Mouse (Mus musculus): ENCODE measurements around the gene Gramd1a. TPM values are rescaled to one million over a fixed set of nuclear protein-coding genes. Genes with fewer than 3 reads are reported as not detected.
A peak's percentile ranks its signal among the peaks of the same experiment; 100 is the strongest.

Gramd1a gene
- polyA plus RNA-seq, 1 experiment from 2014 or later: 57.9 TPM

DNA sequence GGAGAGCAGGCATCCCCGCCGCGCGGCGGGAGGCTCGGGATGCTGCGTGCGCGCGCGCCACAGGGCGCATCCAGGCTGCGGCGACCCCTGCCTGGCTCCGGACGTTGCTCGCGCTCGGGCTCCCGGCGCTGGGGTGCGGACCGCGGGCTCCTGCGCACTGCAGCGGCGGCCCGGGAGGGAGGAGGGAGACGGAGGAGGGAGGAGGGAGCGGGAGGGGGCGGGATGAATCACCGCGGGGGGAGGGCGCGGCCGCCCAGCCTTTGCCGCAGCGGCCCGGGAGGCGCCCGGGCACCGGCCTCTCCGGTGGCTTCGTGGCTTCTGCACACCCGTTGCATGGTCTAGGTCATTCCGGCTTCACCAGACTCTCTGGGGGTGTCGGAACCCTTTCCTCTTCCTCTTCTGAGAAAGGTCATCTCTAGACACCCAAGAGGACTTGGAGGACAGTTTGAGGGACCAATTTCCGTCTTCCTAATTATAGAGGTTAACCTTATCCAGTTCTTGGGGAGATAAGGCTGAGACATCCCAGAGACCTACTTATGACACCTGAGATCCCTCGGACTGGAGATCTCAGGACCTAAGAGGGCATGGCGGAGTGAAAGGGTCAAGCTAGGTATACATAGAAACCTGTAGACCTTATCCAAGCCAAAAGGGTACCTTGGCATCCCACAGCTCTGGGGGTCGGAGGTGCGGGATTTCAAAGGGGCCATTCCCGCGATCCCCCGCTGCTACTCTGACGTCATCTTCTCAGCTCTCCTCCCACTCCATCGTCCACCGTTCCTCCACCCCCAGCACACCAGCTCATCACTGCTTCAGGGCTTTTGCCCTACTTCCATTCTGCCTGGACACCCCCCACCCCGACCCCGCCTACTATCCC lies 28.6 kb downstream of the Gramd1a start, which contains the start of gene Scn1b:
Scn1b (minus strand) TSS at position 153 of the 874 bp plus-strand sequence.
- WGBS: under 1% methylated on average over 58 of the region's 60 CpGs
- Histone ChIP-seq H3K27ac (ENCODE audit: low read length) (no peak within 1 kb of the TSS), H3K9ac (ENCODE audit: low read length) (peak within 1 kb of the TSS; percentile 80), H3K27me3 (ENCODE audit: control insufficient read depth, insufficient read depth, low read length) (peaks cover 19% of the 10 kb centered on the region), H3K9me3 (replicated peaks; ENCODE audit: control insufficient read depth, low read length) (no peaks in the 10 kb centered on the region), H3K4me2 (ENCODE audit: low read depth, low read length) (peak within 1 kb of the TSS; percentile 99), H3K4me1 (ENCODE audit: control insufficient read depth, insufficient read depth, low read length) (peaks cover 5% of the 10 kb centered on the region; the same call in 1 of the 2 replicates), H3K36me3 (ENCODE audit: control insufficient read depth, insufficient read depth, low read length) (peaks cover 11% of the 10 kb centered on the region), H3K4me3 (replicated peaks; ENCODE audit: low read length) (peak within 1 kb of the TSS; percentile 64)
- peak; percentile 57; the same call in 1 of the 2 replicates for ATAC-seq (ENCODE audit: insufficient read depth, low FRiP score)

GRCm38 (mm10) chr7:31126211-31126751 lies 29.4 kb downstream of the Gramd1a start:
- no peak for ATAC-seq (ENCODE audit: insufficient read depth, low FRiP score)
- Histone ChIP-seq H3K9ac (ENCODE audit: low read length) (peak overlapping the region; percentile 80), H3K4me1 (ENCODE audit: control insufficient read depth, insufficient read depth, low read length) (peaks cover 5% of the 10 kb centered on the region; the same call in 1 of the 2 replicates), H3K9me3 (replicated peaks; ENCODE audit: control insufficient read depth, low read length) (no peaks in the 10 kb centered on the region), H3K36me3 (ENCODE audit: control insufficient read depth, insufficient read depth, low read length) (peaks cover 10% of the 10 kb centered on the region), H3K27me3 (ENCODE audit: control insufficient read depth, insufficient read depth, low read length) (peaks cover 19% of the 10 kb centered on the region), H3K4me2 (ENCODE audit: low read depth, low read length) (peak overlapping the region; percentile 99), H3K27ac (ENCODE audit: low read length) (no peak overlapping the region), H3K4me3 (replicated peaks; ENCODE audit: low read length) (peak overlapping the region; percentile 64)
- 1% methylated on average over 53 of the region's 53 CpGs for WGBS

- Histone ChIP-seq H3K4me3 (replicated peaks; ENCODE audit: low read length) (no peak overlapping the region), H3K36me3 (ENCODE audit: control insufficient read depth, insufficient read depth, low read length) (peaks cover 1% of the 10 kb centered on the region), H3K9me3 (replicated peaks; ENCODE audit: control insufficient read depth, low read length) (no peaks in the 10 kb centered on the region), H3K9ac (ENCODE audit: low read length) (no peak overlapping the region), H3K4me2 (ENCODE audit: low read depth, low read length) (no peak overlapping the region), H3K27ac (ENCODE audit: low read length) (no peak overlapping the region), H3K4me1 (ENCODE audit: control insufficient read depth, insufficient read depth, low read length) (peaks cover 5% of the 10 kb centered on the region; the same call in 1 of the 2 replicates), H3K27me3 (ENCODE audit: control insufficient read depth, insufficient read depth, low read length) (peaks cover 19% of the 10 kb centered on the region)
- no peak for ATAC-seq (ENCODE audit: insufficient read depth, low FRiP score)
- WGBS: 70% methylated on average over 13 of the region's 13 CpGs
Observed at GRCm38 (mm10) chr7:31125116-31125515, 30.6 kb downstream of the Gramd1a start.

- Histone ChIP-seq H3K36me3 (ENCODE audit: control insufficient read depth, insufficient read depth, low read length) (no peaks in the 10 kb centered on the region), H3K4me3 (replicated peaks; ENCODE audit: low read length) (no peak overlapping the region)
- WGBS: 81% methylated on average over 5 of the region's 5 CpGs
Observed at GRCm38 (mm10) chr7:31124381-31124780, 31.3 kb downstream of the Gramd1a start.

DNA sequence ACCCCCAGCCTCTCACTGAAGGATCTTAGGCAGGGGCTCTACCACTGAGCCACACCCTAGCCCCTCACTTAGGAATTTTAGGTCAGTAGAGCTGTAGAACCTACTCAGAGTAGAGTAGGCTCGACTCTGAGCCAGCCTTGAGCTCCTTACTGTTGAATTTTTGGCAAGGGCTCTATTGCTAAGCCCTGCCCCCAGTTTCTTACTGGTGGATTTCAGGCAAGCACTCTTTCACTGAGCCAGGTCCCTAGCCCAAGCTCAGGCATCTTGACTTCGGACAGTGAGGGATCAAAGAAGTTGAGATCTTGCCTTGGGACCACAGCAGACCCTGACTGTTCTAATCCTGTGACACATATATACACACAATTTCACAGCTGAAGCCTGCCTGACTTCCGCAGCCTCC lies 32.0 kb downstream of the Gramd1a start:
- 84% methylated on average over 3 of the region's 3 CpGs for WGBS
- Histone ChIP-seq H3K4me2 (ENCODE audit: low read depth, low read length) (no peak overlapping the region), H3K4me3 (replicated peaks; ENCODE audit: low read length) (no peak overlapping the region), H3K36me3 (ENCODE audit: control insufficient read depth, insufficient read depth, low read length) (no peaks in the 10 kb centered on the region), H3K9ac (ENCODE audit: low read length) (no peak overlapping the region), H3K27ac (ENCODE audit: low read length) (no peak overlapping the region), H3K4me1 (ENCODE audit: control insufficient read depth, insufficient read depth, low read length) (peaks cover 5% of the 10 kb centered on the region; the same call in 1 of the 2 replicates), H3K27me3 (ENCODE audit: control insufficient read depth, insufficient read depth, low read length) (peaks cover 19% of the 10 kb centered on the region), H3K9me3 (replicated peaks; ENCODE audit: control insufficient read depth, low read length) (no peaks in the 10 kb centered on the region)
- no peak for ATAC-seq (ENCODE audit: insufficient read depth, low FRiP score)

More at GRCm38 (mm10) chr7:31124381-31124780, 31.3 kb downstream of the Gramd1a start:
- Histone ChIP-seq H3K9ac (ENCODE audit: low read length) (no peak overlapping the region), H3K9me3 (replicated peaks; ENCODE audit: control insufficient read depth, low read length) (no peaks in the 10 kb centered on the region), H3K4me2 (ENCODE audit: low read depth, low read length) (no peak overlapping the region), H3K27me3 (ENCODE audit: control insufficient read depth, insufficient read depth, low read length) (peaks cover 19% of the 10 kb centered on the region), H3K27ac (ENCODE audit: low read length) (no peak overlapping the region), H3K4me1 (ENCODE audit: control insufficient read depth, insufficient read depth, low read length) (peaks cover 5% of the 10 kb centered on the region; the same call in 1 of the 2 replicates)
- no peak for ATAC-seq (ENCODE audit: insufficient read depth, low FRiP score)

- ATAC-seq (ENCODE audit: insufficient read depth, low FRiP score): no peak
- H3K27ac ChIP-seq (ENCODE audit: low read length): no peak overlapping the region
- H3K4me1 ChIP-seq (ENCODE audit: control insufficient read depth, insufficient read depth, low read length): peaks cover 5% of the 10 kb centered on the region; the same call in 1 of the 2 replicates
- peaks cover 19% of the 10 kb centered on the region for H3K27me3 ChIP-seq (ENCODE audit: control insufficient read depth, insufficient read depth, low read length)
- H3K4me2 ChIP-seq (ENCODE audit: low read depth, low read length): no peak overlapping the region
- WGBS: 92% methylated on average over 16 of the region's 16 CpGs
- H3K9ac ChIP-seq (ENCODE audit: low read length): no peak overlapping the region
- no peaks in the 10 kb centered on the region for H3K36me3 ChIP-seq (ENCODE audit: control insufficient read depth, insufficient read depth, low read length)
- H3K9me3 ChIP-seq (replicated peaks; ENCODE audit: control insufficient read depth, low read length): no peaks in the 10 kb centered on the region
- H3K4me3 ChIP-seq (replicated peaks; ENCODE audit: low read length): no peak overlapping the region
Observed at GRCm38 (mm10) chr7:31122641-31123631, 32.8 kb downstream of the Gramd1a start.

GRCm38 (mm10) chr7:31119556-31119955 lies 36.1 kb downstream of the Gramd1a start:
- Histone ChIP-seq H3K27me3 (ENCODE audit: control insufficient read depth, insufficient read depth, low read length) (no peaks in the 10 kb centered on the region), H3K27ac (ENCODE audit: low read length) (no peak overlapping the region), H3K4me1 (ENCODE audit: control insufficient read depth, insufficient read depth, low read length) (peaks cover 9% of the 10 kb centered on the region), H3K9ac (ENCODE audit: low read length) (no peak overlapping the region), H3K4me2 (ENCODE audit: low read depth, low read length) (no peak overlapping the region), H3K4me3 (replicated peaks; ENCODE audit: low read length) (no peak overlapping the region), H3K36me3 (ENCODE audit: control insufficient read depth, insufficient read depth, low read length) (no peaks in the 10 kb centered on the region), H3K9me3 (replicated peaks; ENCODE audit: control insufficient read depth, low read length) (no peaks in the 10 kb centered on the region)
- 77% methylated on average over 5 of the region's 5 CpGs for WGBS
- no peak for ATAC-seq (ENCODE audit: insufficient read depth, low FRiP score)

GRCm38 (mm10) chr7:31118486-31118885 lies 37.2 kb downstream of the Gramd1a start:
- no peaks in the 10 kb centered on the region for H3K9me3 ChIP-seq (replicated peaks; ENCODE audit: control insufficient read depth, low read length)
- no peaks in the 10 kb centered on the region for H3K27me3 ChIP-seq (ENCODE audit: control insufficient read depth, insufficient read depth, low read length)
- H3K4me1 ChIP-seq (ENCODE audit: control insufficient read depth, insufficient read depth, low read length): peaks cover 11% of the 10 kb centered on the region
- no peak overlapping the region for H3K4me2 ChIP-seq (ENCODE audit: low read depth, low read length)
- no peak overlapping the region for H3K9ac ChIP-seq (ENCODE audit: low read length)
- no peak overlapping the region for H3K4me3 ChIP-seq (replicated peaks; ENCODE audit: low read length)
- H3K36me3 ChIP-seq (ENCODE audit: control insufficient read depth, insufficient read depth, low read length): no peaks in the 10 kb centered on the region
- H3K27ac ChIP-seq (ENCODE audit: low read length): no peak overlapping the region
- no peak for ATAC-seq (ENCODE audit: insufficient read depth, low FRiP score)
- WGBS: 77% methylated on average over 7 of the region's 7 CpGs

Data from stomach, embryonic 16.5 days (tissue).